Mouse (Mus musculus) thymus, adult 2 months (tissue): Measurements from ENCODE around the gene Nek2. TPM values are rescaled to one million over a fixed set of nuclear protein-coding genes. Genes with fewer than 3 reads are reported as not detected.

Experiments used
- DNase-seq: peaks from one replicate; pipeline ENCODE4 v3.0.0; 2021
- H3K27ac ChIP-seq: fragments of 200-500 bp; 2 replicates; pipeline ENCODE4 v1.5.1; 2012; ENCODE audit warnings: low read length, control low read depth; ENCODE audit not compliant: control insufficient read depth, insufficient read depth
- H3K27me3 ChIP-seq: fragments of 200-500 bp; 2 replicates; pipeline ENCODE4 v1.6.1; 2012; ENCODE audit warnings: mild to moderate bottlenecking, low read length, moderate library complexity, mixed read lengths; ENCODE audit not compliant: control insufficient read depth, insufficient read depth
- H3K36me3 ChIP-seq: fragments of 200-500 bp; 2 replicates; pipeline ENCODE4 v1.6.1; 2012; ENCODE audit warnings: mild to moderate bottlenecking, low read length, moderate library complexity; ENCODE audit not compliant: control insufficient read depth, insufficient read depth
- H3K4me1 ChIP-seq: fragments of 200-500 bp; replicated peaks from 2 replicates; pipeline ENCODE4 v1.6.1; 2012; ENCODE audit warnings: low read length; ENCODE audit not compliant: control insufficient read depth, insufficient read depth
- H3K4me3 ChIP-seq: fragments of 200-500 bp; 2 replicates; pipeline ENCODE4 v1.5.1; 2012; ENCODE audit warnings: mild to moderate bottlenecking, low read length, control low read depth, moderate library complexity; ENCODE audit not compliant: control insufficient read depth, insufficient read depth
- CTCF ChIP-seq: fragments of 200-500 bp; IDR thresholded peaks from 2 replicates; pipeline ENCODE4 v1.5.1; 2012; ENCODE audit warnings: mild to moderate bottlenecking, control low read depth, low read length, moderate library complexity, borderline replicate concordance; ENCODE audit not compliant: control insufficient read depth, poor library complexity, insufficient read depth; ENCODE audit errors: extremely low read depth
- POLR2A ChIP-seq: fragments of 200-500 bp; IDR thresholded peaks from 2 replicates; pipeline ENCODE4 v1.6.1; 2012; ENCODE audit warnings: mild to moderate bottlenecking, low read length, control low read depth, moderate library complexity; ENCODE audit not compliant: control insufficient read depth, poor library complexity, insufficient read depth; ENCODE audit errors: extremely low read depth
- WGBS: fragments of 180-500 bp; shearing (Covaris S2); methylation state at CpG from one replicate; pipeline ENCODE4 v1.1.7; 2018; 5-methylcytosine and 5-hydroxymethylcytosine counted together
- polyA plus RNA-seq: library from polyadenylated mRNA; depleted of rRNA; stranded (reverse); fragments of >200 nt; gene quantifications from 2 replicates; pipeline ENCODE4 v1.2.3, GENCODE M21; 2012

Nek2 gene
- polyA plus RNA-seq, 1 experiment = 14.9 TPM

- Histone ChIP-seq H3K36me3 (no peaks in the 10 kb centered on the region), H3K27ac (no peak overlapping the region), H3K4me1 (no peaks in the 10 kb centered on the region), H3K4me3 (no peak overlapping the region), H3K27me3 (no peaks in the 10 kb centered on the region)
- DNase-seq = no peak
- WGBS = 85% methylated on average over 10 of the region's 10 CpGs
- no peak for TF ChIP-seq POLR2A
- TF ChIP-seq CTCF = no peak
Measured at GRCm38 (mm10) chr1:191802820-191803655, 18.2 kb upstream of the Nek2 start.

- no peak for DNase-seq
- no peaks in the 10 kb centered on the region for H3K4me1 ChIP-seq
- no peaks in the 10 kb centered on the region for H3K36me3 ChIP-seq
- no peak overlapping the region for H3K4me3 ChIP-seq
- 54% methylated on average over 5 of the region's 5 CpGs for WGBS
- no peak overlapping the region for H3K27ac ChIP-seq
- H3K27me3 ChIP-seq = no peaks in the 10 kb centered on the region
- TF ChIP-seq POLR2A = no peak
- TF ChIP-seq CTCF = no peak
Measured at GRCm38 (mm10) chr1:191804747-191805146, 16.5 kb upstream of the Nek2 start.

- Histone ChIP-seq H3K27ac (no peak overlapping the region), H3K36me3 (no peaks in the 10 kb centered on the region), H3K4me1 (no peaks in the 10 kb centered on the region), H3K4me3 (no peak overlapping the region), H3K27me3 (no peaks in the 10 kb centered on the region)
- DNase-seq = no peak
- WGBS = 90% methylated on average over 6 of the region's 6 CpGs
- TF ChIP-seq CTCF (no peak), POLR2A (no peak)
Measured at GRCm38 (mm10) chr1:191805788-191806187, 15.5 kb upstream of the Nek2 start.

- H3K27me3 ChIP-seq = no peaks in the 10 kb centered on the region
- DNase-seq = no peak
- no peak overlapping the region for H3K4me3 ChIP-seq
- WGBS = 95% methylated on average over 4 of the region's 4 CpGs
- no peak overlapping the region for H3K27ac ChIP-seq
- no peaks in the 10 kb centered on the region for H3K36me3 ChIP-seq
- no peaks in the 10 kb centered on the region for H3K4me1 ChIP-seq
- no peak; the same call in 1 of the 2 replicates for TF ChIP-seq CTCF
- TF ChIP-seq POLR2A = no peak
Measured at GRCm38 (mm10) chr1:191806740-191807139, 14.5 kb upstream of the Nek2 start.

- no peak for DNase-seq
- Histone ChIP-seq H3K27ac (no peak overlapping the region), H3K36me3 (no peaks in the 10 kb centered on the region), H3K4me3 (no peak overlapping the region), H3K4me1 (no peaks in the 10 kb centered on the region), H3K27me3 (no peaks in the 10 kb centered on the region)
- WGBS = 89% methylated on average over 7 of the region's 7 CpGs
- TF ChIP-seq CTCF = no peak
- TF ChIP-seq POLR2A = no peak
Measured at GRCm38 (mm10) chr1:191807979-191808378, 13.3 kb upstream of the Nek2 start.

GRCm38 (mm10) chr1:191808688-191809223, 12.5 kb upstream of the Nek2 start:
- no peak for DNase-seq
- no peak for TF ChIP-seq POLR2A
- TF ChIP-seq CTCF = no peak
- H3K27me3 ChIP-seq = no peaks in the 10 kb centered on the region
- no peak overlapping the region for H3K4me3 ChIP-seq
- H3K27ac ChIP-seq = no peak overlapping the region
- 0 out of 2 replicates have a peak, but pooled peaks cover 3% of the 10 kb centered on the region for H3K4me1 ChIP-seq
- no peaks in the 10 kb centered on the region for H3K36me3 ChIP-seq
- WGBS = 69% methylated on average over 12 of the region's 12 CpGs
